Mouse (Mus musculus): Measurements from ENCODE around the gene Ciart.
"Not testable (repeated sequence)": the region's sequence is repeated elsewhere in the genome, so short reads cannot be mapped to it uniquely, and the experiment has no call there.

Ciart gene

GRCm38 (mm10) chr3:95901616-95902372, 19.7 kb upstream of the Ciart start:
- no peak for DNase-seq (ENCODE audit: low spot score in 2 of 2)

- DNase-seq (ENCODE audit: low spot score in 2 of 2) = no peak
These were observed 17.9 kb upstream of the Ciart start for GRCm38 (mm10) chr3:95899800-95900524.

GRCm38 (mm10) chr3:95895501-95895900, 13.4 kb upstream of the Ciart start:
- DNase-seq (ENCODE audit: low spot score in 2 of 2) = not testable (repeated sequence)

GRCm38 (mm10) chr3:95894317-95895160, 12.5 kb upstream of the Ciart start:
- DNase-seq (ENCODE audit: low spot score in 2 of 2) = peak in 1 of 2 experiments; percentile 23

GRCm38 (mm10) chr3:95893606-95894316, 11.7 kb upstream of the Ciart start, which contains the start of gene Aph1a:
Aph1a (plus strand) TSS chr3:95893969.
- DNase-seq (ENCODE audit: low spot score in 2 of 2) = peak; percentile 92 to 95

GRCm38 (mm10) chr3:95893126-95893525, 11.1 kb upstream of the Ciart start:
- no peak for DNase-seq (ENCODE audit: low spot score in 2 of 2)

GRCm38 (mm10) chr3:95892066-95893052, 10.3 kb upstream of the Ciart start:
- DNase-seq (ENCODE audit: low spot score in 2 of 2) = no peak

GRCm38 (mm10) chr3:95891211-95892065, 9.4 kb upstream of the Ciart start, which contains the start of gene BC028528:
BC028528 (minus strand) TSS chr3:95892005.
- no peak for DNase-seq (ENCODE audit: low spot score in 2 of 2)

GRCm38 (mm10) chr3:95889664-95890063, 7.6 kb upstream of the Ciart start:
- no peak for DNase-seq (ENCODE audit: low spot score in 2 of 2)

- no peak for DNase-seq (ENCODE audit: low spot score in 2 of 2)
These were observed 5.5 kb upstream of the Ciart start for GRCm38 (mm10) chr3:95887596-95887995.

GRCm38 (mm10) chr3:95884400-95884799, 2.3 kb upstream of the Ciart start:
- DNase-seq (ENCODE audit: low spot score in 2 of 2) = no peak

- DNase-seq (ENCODE audit: low spot score in 2 of 2) = peak; percentile 60 to 79
These were observed 870 bp upstream of the Ciart start for GRCm38 (mm10) chr3:95882816-95883425.

- no peak for DNase-seq (ENCODE audit: low spot score in 2 of 2)
These were observed 3.0 kb downstream of the Ciart start for GRCm38 (mm10) chr3:95879063-95879462.

GRCm38 (mm10) chr3:95872048-95872447, 10.0 kb downstream of the Ciart start:
- no peak for DNase-seq (ENCODE audit: low spot score in 2 of 2)

GRCm38 (mm10) chr3:95871392-95871867, 10.6 kb downstream of the Ciart start, which contains the start of gene Mrps21:
Mrps21 (minus strand) TSS chr3:95871519.
- DNase-seq (ENCODE audit: low spot score in 2 of 2) = peak; percentile 76 to 78

GRCm38 (mm10) chr3:95870976-95871375, 11.1 kb downstream of the Ciart start:
- peak in 1 of 2 experiments; percentile 7 for DNase-seq (ENCODE audit: low spot score in 2 of 2)

GRCm38 (mm10) chr3:95867408-95867807, 14.6 kb downstream of the Ciart start:
- DNase-seq (ENCODE audit: low spot score in 2 of 2) = no peak

GRCm38 (mm10) chr3:95866071-95866470, 16.0 kb downstream of the Ciart start:
- DNase-seq (ENCODE audit: low spot score in 2 of 2) = no peak

Data from thymus, postnatal 10 days (tissue).